Mouse (Mus musculus): ENCODE measurements around the gene Gm35549.

DNA sequence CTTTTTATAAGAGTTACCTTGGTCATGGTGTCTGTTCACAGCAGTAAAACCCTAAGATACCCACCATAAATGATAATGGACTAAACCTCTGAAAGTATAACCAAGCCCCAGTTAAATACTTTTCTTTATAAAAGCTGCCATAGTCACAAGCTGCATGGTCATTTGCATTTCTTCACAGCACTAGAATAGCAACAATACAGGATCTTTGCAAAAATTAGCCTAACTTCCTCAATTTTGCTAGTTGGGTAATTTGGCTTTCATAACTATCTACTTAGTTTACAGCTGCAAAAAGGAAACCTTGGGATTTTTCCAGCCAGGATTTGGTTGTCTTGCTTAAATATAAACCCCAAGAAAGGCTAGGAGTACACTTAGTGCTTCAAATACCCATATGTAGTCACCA, 16.9 kb upstream of the Gm35549 start:
- TF ChIP-seq CTCF (IDR thresholded peaks at IDR 0.05; ENCODE audit: insufficient read depth, low read length): no peak
- TF ChIP-seq POLR2A (IDR thresholded peaks at IDR 0.05; ENCODE audit: borderline replicate concordance, extremely low read depth, low read depth, low read length): no peak
